Mouse (Mus musculus): Measurements from ENCODE around the gene Rgs7. TPM values are rescaled to one million over a fixed set of nuclear protein-coding genes. Genes with fewer than 3 reads are reported as not detected.

Rgs7 gene
- polyA plus RNA-seq, 1 experiment from 2014 or later, result 0.63 TPM

GRCm38 (mm10) chr1:175469087-175469788 lies 23.1 kb downstream of the Rgs7 start:
- Histone ChIP-seq H3K27ac (ENCODE audit: low read depth, low read length) (no peak overlapping the region), H3K27me3 (replicated peaks; ENCODE audit: control insufficient read depth, insufficient read depth, low read length) (no peaks in the 10 kb centered on the region), H3K4me3 (ENCODE audit: low read depth, low read length) (no peak overlapping the region), H3K9ac (ENCODE audit: low read depth, low read length) (no peak overlapping the region), H3K9me3 (ENCODE audit: control insufficient read depth) (no peaks in the 10 kb centered on the region), H3K36me3 (ENCODE audit: control insufficient read depth, insufficient read depth) (no peaks in the 10 kb centered on the region), H3K4me1 (replicated peaks; ENCODE audit: control insufficient read depth, insufficient read depth, low read length) (no peaks in the 10 kb centered on the region), H3K4me2 (replicated peaks; ENCODE audit: low read depth) (no peak overlapping the region)
- TF ChIP-seq CTCF (IDR thresholded peaks at IDR 0.05; ENCODE audit: low read depth), result no peak
- ATAC-seq, result no peak
- 67% methylated on average over 8 of the region's 8 CpGs for WGBS

- WGBS, result 76% methylated on average over 2 of the region's 2 CpGs
- H3K27ac ChIP-seq (ENCODE audit: low read depth, low read length), result no peak overlapping the region
- H3K9ac ChIP-seq (ENCODE audit: low read depth, low read length), result no peak overlapping the region
- no peaks in the 10 kb centered on the region for H3K36me3 ChIP-seq (ENCODE audit: control insufficient read depth, insufficient read depth)
- H3K9me3 ChIP-seq (ENCODE audit: control insufficient read depth), result no peaks in the 10 kb centered on the region
- no peaks in the 10 kb centered on the region for H3K27me3 ChIP-seq (replicated peaks; ENCODE audit: control insufficient read depth, insufficient read depth, low read length)
- no peaks in the 10 kb centered on the region for H3K4me1 ChIP-seq (replicated peaks; ENCODE audit: control insufficient read depth, insufficient read depth, low read length)
- H3K4me2 ChIP-seq (replicated peaks; ENCODE audit: low read depth), result no peak overlapping the region
- no peak for ATAC-seq
- TF ChIP-seq CTCF (IDR thresholded peaks at IDR 0.05; ENCODE audit: low read depth), result no peak
- no peak overlapping the region for H3K4me3 ChIP-seq (ENCODE audit: low read depth, low read length)
Measured at GRCm38 (mm10) chr1:175464566-175464965, 27.7 kb downstream of the Rgs7 start.

DNA sequence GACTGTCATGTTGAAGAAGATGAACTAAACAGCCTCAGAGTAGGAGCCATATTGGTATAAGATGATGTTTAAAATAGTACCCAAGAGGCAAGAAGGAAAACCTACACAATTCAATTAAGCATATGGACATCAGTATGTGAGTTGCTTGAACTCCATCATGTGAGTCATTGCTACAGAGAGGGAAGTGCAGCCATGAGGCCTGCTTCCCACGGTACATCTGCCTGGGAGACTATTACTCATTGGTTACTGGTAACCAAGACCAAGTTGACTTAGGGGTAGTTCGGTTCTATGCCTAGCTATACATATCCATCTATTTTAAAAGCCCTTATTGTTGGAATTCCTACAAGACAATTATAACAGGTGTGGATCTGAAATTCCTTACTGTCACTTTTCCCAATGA lies 29.9 kb downstream of the Rgs7 start:
- H3K4me3 ChIP-seq (ENCODE audit: low read depth, low read length), result no peak overlapping the region
- no peak for TF ChIP-seq CTCF (IDR thresholded peaks at IDR 0.05; ENCODE audit: low read depth)
- no peaks in the 10 kb centered on the region for H3K9me3 ChIP-seq (ENCODE audit: control insufficient read depth)
- 90% methylated on average over 2 of the region's 2 CpGs for WGBS
- H3K9ac ChIP-seq (ENCODE audit: low read depth, low read length), result no peak overlapping the region
- no peak overlapping the region for H3K27ac ChIP-seq (ENCODE audit: low read depth, low read length)
- H3K4me1 ChIP-seq (replicated peaks; ENCODE audit: control insufficient read depth, insufficient read depth, low read length), result no peaks in the 10 kb centered on the region
- ATAC-seq, result no peak
- H3K4me2 ChIP-seq (replicated peaks; ENCODE audit: low read depth), result no peak overlapping the region
- H3K27me3 ChIP-seq (replicated peaks; ENCODE audit: control insufficient read depth, insufficient read depth, low read length), result no peaks in the 10 kb centered on the region
- no peaks in the 10 kb centered on the region for H3K36me3 ChIP-seq (ENCODE audit: control insufficient read depth, insufficient read depth)

- no peaks in the 10 kb centered on the region for H3K36me3 ChIP-seq (ENCODE audit: control insufficient read depth, insufficient read depth)
- peak; percentile 64 for ATAC-seq
- H3K4me2 ChIP-seq (replicated peaks; ENCODE audit: low read depth), result no peak overlapping the region
- no peak overlapping the region for H3K4me3 ChIP-seq (ENCODE audit: low read depth, low read length)
- H3K9me3 ChIP-seq (ENCODE audit: control insufficient read depth), result no peaks in the 10 kb centered on the region
- 46% methylated on average over 6 of the region's 6 CpGs for WGBS
- H3K27ac ChIP-seq (ENCODE audit: low read depth, low read length), result no peak overlapping the region
- no peak for TF ChIP-seq CTCF (IDR thresholded peaks at IDR 0.05; ENCODE audit: low read depth)
- no peaks in the 10 kb centered on the region for H3K27me3 ChIP-seq (replicated peaks; ENCODE audit: control insufficient read depth, insufficient read depth, low read length)
- no peaks in the 10 kb centered on the region for H3K4me1 ChIP-seq (replicated peaks; ENCODE audit: control insufficient read depth, insufficient read depth, low read length)
- no peak overlapping the region for H3K9ac ChIP-seq (ENCODE audit: low read depth, low read length)
Measured at GRCm38 (mm10) chr1:175454041-175454636, 38.2 kb downstream of the Rgs7 start.

DNA sequence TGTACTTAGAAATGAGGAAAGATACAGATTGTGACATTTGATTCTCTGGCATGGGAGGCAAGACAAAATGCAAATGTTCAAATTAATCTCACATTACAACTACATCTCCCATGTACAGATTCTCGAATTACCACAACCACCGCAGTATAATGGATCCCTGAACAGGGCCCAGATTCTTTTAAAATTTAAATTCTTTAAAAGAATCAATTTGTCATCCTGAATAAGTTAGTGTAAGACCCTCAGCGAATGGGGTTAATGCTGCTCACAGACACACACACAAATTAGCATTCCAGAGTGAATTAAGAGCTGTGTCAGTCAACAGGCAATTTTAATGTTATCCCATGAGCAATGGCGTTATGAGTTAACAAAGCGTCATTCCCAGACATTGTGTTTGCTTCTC lies 44.3 kb downstream of the Rgs7 start:
- Histone ChIP-seq H3K4me1 (replicated peaks; ENCODE audit: control insufficient read depth, insufficient read depth, low read length) (no peaks in the 10 kb centered on the region), H3K36me3 (ENCODE audit: control insufficient read depth, insufficient read depth) (no peaks in the 10 kb centered on the region), H3K9ac (ENCODE audit: low read depth, low read length) (no peak overlapping the region), H3K27ac (ENCODE audit: low read depth, low read length) (no peak overlapping the region), H3K27me3 (replicated peaks; ENCODE audit: control insufficient read depth, insufficient read depth, low read length) (no peaks in the 10 kb centered on the region), H3K4me2 (replicated peaks; ENCODE audit: low read depth) (no peak overlapping the region), H3K9me3 (ENCODE audit: control insufficient read depth) (no peaks in the 10 kb centered on the region), H3K4me3 (ENCODE audit: low read depth, low read length) (no peak overlapping the region)
- TF ChIP-seq CTCF (IDR thresholded peaks at IDR 0.05; ENCODE audit: low read depth), result no peak
- 86% methylated on average over 5 of the region's 5 CpGs for WGBS
- no peak for ATAC-seq

- H3K27me3 ChIP-seq (replicated peaks; ENCODE audit: control insufficient read depth, insufficient read depth, low read length), result no peaks in the 10 kb centered on the region
- no peak for ATAC-seq
- no peak overlapping the region for H3K4me2 ChIP-seq (replicated peaks; ENCODE audit: low read depth)
- no peak overlapping the region for H3K4me3 ChIP-seq (ENCODE audit: low read depth, low read length)
- H3K4me1 ChIP-seq (replicated peaks; ENCODE audit: control insufficient read depth, insufficient read depth, low read length), result no peaks in the 10 kb centered on the region
- TF ChIP-seq CTCF (IDR thresholded peaks at IDR 0.05; ENCODE audit: low read depth), result no peak
- 89% methylated on average over 1 of the region's 1 CpGs for WGBS
- H3K9me3 ChIP-seq (ENCODE audit: control insufficient read depth), result no peaks in the 10 kb centered on the region
- no peaks in the 10 kb centered on the region for H3K36me3 ChIP-seq (ENCODE audit: control insufficient read depth, insufficient read depth)
- no peak overlapping the region for H3K27ac ChIP-seq (ENCODE audit: low read depth, low read length)
- no peak overlapping the region for H3K9ac ChIP-seq (ENCODE audit: low read depth, low read length)
Measured at GRCm38 (mm10) chr1:175442939-175443338, 49.4 kb downstream of the Rgs7 start.
